In genomic region chr16:33938311-33939132, GRCm38 (mm10) we compare ENCODE assay signal across 13 mouse cellular contexts. TPM values are rescaled to one million over a fixed set of nuclear protein-coding genes. Genes with fewer than 3 reads are reported as not detected.
DNase-seq lines count a peak whose midpoint lies in the region; ATAC-seq and TF ChIP-seq lines count a peak whose summit lies in the region.
"Had no signal": no experiment of that assay in that cellular context is flagged by ENCODE, and none has a peak within 500 bp of the region (broad histone marks: within the 10 kb centered on the region; RNA-seq: fewer than 3 reads in every experiment).

No protein-coding gene starts in this region.

- no peak for DNase-seq in hindbrain, embryonic 10.5 days (ENCODE audit: low spot score)
- DNase-seq in stomach, postnatal 0 days (ENCODE audit: low spot score): no peak
- DNase-seq in natural killer cell, adult 2 months (ENCODE audit: low spot score in 2 of 2): no peak
- no peak for DNase-seq in left cerebral cortex, postnatal 25 days (ENCODE audit: low spot score in 2 of 2)
- DNase-seq: liver, embryonic 13.5 days; thymus, postnatal 14 days had no signal

- no peaks in the 10 kb centered on the region for H3K27me3 ChIP-seq in hindbrain, embryonic 10.5 days (ENCODE audit: insufficient read depth, poor library complexity, severe bottlenecking)
- H3K27me3 ChIP-seq in hindbrain, embryonic 16.5 days (replicated peaks; ENCODE audit: control insufficient read depth, insufficient read depth, low read length): no peaks in the 10 kb centered on the region
- H3K27me3 ChIP-seq in stomach, embryonic 14.5 days (ENCODE audit: control insufficient read depth, insufficient read depth, low read length): no peaks in the 10 kb centered on the region
- H3K27me3 ChIP-seq in stomach, postnatal 0 days (ENCODE audit: control insufficient read depth, insufficient read depth, low read length): no peaks in the 10 kb centered on the region
- H3K27me3 ChIP-seq in heart, embryonic 11.5 days (ENCODE audit: control insufficient read depth, insufficient read depth, low read length): no peaks in the 10 kb centered on the region
- H3K27me3 ChIP-seq: forebrain, embryonic 15.5 days; liver, embryonic 13.5 days; neural tube, embryonic 12.5 days had no signal

- H3K4me1 ChIP-seq in hindbrain, embryonic 10.5 days (replicated peaks): peaks cover 49% of the 10 kb centered on the region
- H3K4me1 ChIP-seq in hindbrain, embryonic 16.5 days (ENCODE audit: control insufficient read depth, insufficient read depth, low read depth, low read length): peaks cover 41% of the 10 kb centered on the region
- H3K4me1 ChIP-seq in stomach, embryonic 14.5 days (ENCODE audit: control insufficient read depth, insufficient read depth, low read length): peaks cover 56% of the 10 kb centered on the region
- H3K4me1 ChIP-seq in stomach, postnatal 0 days (replicated peaks; ENCODE audit: control insufficient read depth, insufficient read depth): peaks cover 20% of the 10 kb centered on the region
- peaks cover 70% of the 10 kb centered on the region for H3K4me1 ChIP-seq in heart, embryonic 11.5 days (ENCODE audit: control insufficient read depth, insufficient read depth, low read length)

- no peak overlapping the region for H3K9ac ChIP-seq in hindbrain, embryonic 16.5 days (ENCODE audit: low read depth, low read length)
- no peak overlapping the region for H3K9ac ChIP-seq in stomach, embryonic 14.5 days (replicated peaks; ENCODE audit: low read depth, low read length)
- H3K9ac ChIP-seq in stomach, postnatal 0 days (ENCODE audit: low read length): no peak overlapping the region
- H3K9ac ChIP-seq in heart, embryonic 11.5 days (ENCODE audit: low read depth, low read length): peak overlapping the region; percentile 46
- H3K9ac ChIP-seq: forebrain, embryonic 15.5 days; liver, embryonic 13.5 days; neural tube, embryonic 12.5 days had no signal

- no peak for TF ChIP-seq EP300 in stomach, postnatal 0 days (optimal IDR thresholded peaks at IDR 0.05)

- no peaks in the 10 kb centered on the region for H3K9me3 ChIP-seq in hindbrain, embryonic 10.5 days
- H3K9me3 ChIP-seq in hindbrain, embryonic 16.5 days (ENCODE audit: control insufficient read depth, low read length): no peaks in the 10 kb centered on the region
- H3K9me3 ChIP-seq in stomach, embryonic 14.5 days (ENCODE audit: control insufficient read depth, low read depth, low read length): no peaks in the 10 kb centered on the region
- no peaks in the 10 kb centered on the region for H3K9me3 ChIP-seq in stomach, postnatal 0 days (ENCODE audit: control insufficient read depth, low read length)
- no peaks in the 10 kb centered on the region for H3K9me3 ChIP-seq in heart, embryonic 11.5 days (replicated peaks; ENCODE audit: control insufficient read depth, low read length)
- H3K9me3 ChIP-seq: forebrain, embryonic 15.5 days; liver, embryonic 13.5 days; neural tube, embryonic 12.5 days had no signal

- H3K36me3 ChIP-seq in hindbrain, embryonic 10.5 days: no peaks in the 10 kb centered on the region
- H3K36me3 ChIP-seq in hindbrain, embryonic 16.5 days (ENCODE audit: control insufficient read depth, insufficient read depth, low read length): no peaks in the 10 kb centered on the region
- H3K36me3 ChIP-seq in stomach, embryonic 14.5 days (ENCODE audit: control insufficient read depth, insufficient read depth, low read length): no peaks in the 10 kb centered on the region
- H3K36me3 ChIP-seq in stomach, postnatal 0 days (ENCODE audit: control insufficient read depth, insufficient read depth, low read length): no peaks in the 10 kb centered on the region
- H3K36me3 ChIP-seq in heart, embryonic 11.5 days (ENCODE audit: control insufficient read depth, insufficient read depth, low read length): no peaks in the 10 kb centered on the region
- peaks cover 15% of the 10 kb centered on the region; the same call in 1 of the 2 replicates for H3K36me3 ChIP-seq in macrophage (ENCODE audit: inconsistent target)
- H3K36me3 ChIP-seq: forebrain, embryonic 15.5 days; liver, embryonic 13.5 days; neural tube, embryonic 12.5 days had no signal

- 77% methylated on average over 12 of the region's 12 CpGs for WGBS in hindbrain, embryonic 10.5 days
- 69% methylated on average over 12 of the region's 12 CpGs for WGBS in hindbrain, embryonic 16.5 days
- 54% methylated on average over 12 of the region's 12 CpGs for WGBS in stomach, embryonic 14.5 days
- WGBS in stomach, postnatal 0 days: 58% methylated on average over 12 of the region's 12 CpGs
- WGBS in heart, embryonic 11.5 days (ENCODE audit: insufficient replicate concordance): 56% methylated on average over 12 of the region's 12 CpGs
- 84% methylated on average over 12 of the region's 12 CpGs for WGBS in macrophage (ENCODE audit: missing documents)

- peaks cover 26% of the 10 kb centered on the region; the same call in 1 of the 2 replicates for H3K79me2 ChIP-seq in macrophage (ENCODE audit: inconsistent target)

- no peak for ATAC-seq in hindbrain, embryonic 16.5 days
- no peak for ATAC-seq in stomach, embryonic 14.5 days (ENCODE audit: insufficient number of reproducible peaks, insufficient read depth, low FRiP score, low read depth)
- ATAC-seq in stomach, postnatal 0 days (ENCODE audit: low FRiP score, low TSS enrichment): no peak
- no peak for ATAC-seq in heart, embryonic 11.5 days (replicated peaks; ENCODE audit: insufficient number of reproducible peaks, low FRiP score, low TSS enrichment)
- ATAC-seq: forebrain, embryonic 15.5 days had no signal

- no peak overlapping the region for H3K4me3 ChIP-seq in hindbrain, embryonic 10.5 days
- H3K4me3 ChIP-seq in hindbrain, embryonic 16.5 days (ENCODE audit: low read length): no peak overlapping the region
- H3K4me3 ChIP-seq in stomach, embryonic 14.5 days (ENCODE audit: low read depth, low read length): no peak overlapping the region
- H3K4me3 ChIP-seq in stomach, postnatal 0 days (ENCODE audit: low read depth, low read length): no peak overlapping the region
- H3K4me3 ChIP-seq in heart, embryonic 11.5 days (ENCODE audit: low read depth, low read length): no peak overlapping the region
- no peak overlapping the region for H3K4me3 ChIP-seq in macrophage (ENCODE audit: inconsistent target)
- H3K4me3 ChIP-seq: forebrain, embryonic 15.5 days; liver, embryonic 13.5 days; neural tube, embryonic 12.5 days had no signal

- H3K4me2 ChIP-seq in hindbrain, embryonic 16.5 days (ENCODE audit: low read length): no peak overlapping the region
- no peak overlapping the region for H3K4me2 ChIP-seq in stomach, embryonic 14.5 days (replicated peaks; ENCODE audit: low read depth, low read length)
- no peak overlapping the region for H3K4me2 ChIP-seq in stomach, postnatal 0 days (replicated peaks; ENCODE audit: low read depth)
- H3K4me2 ChIP-seq in heart, embryonic 11.5 days: 0 out of 2 replicates have a peak overlapping the region, but pooled peaks have one; percentile 6
- H3K4me2 ChIP-seq: forebrain, embryonic 15.5 days; liver, embryonic 13.5 days; neural tube, embryonic 12.5 days had no signal

- intact Hi-C loops in left cerebral cortex, postnatal 25 days (cut with DNase I): no loop called here

- H3K27ac ChIP-seq in hindbrain, embryonic 10.5 days: peak overlapping the region; percentile 16; the same call in 1 of the 2 replicates
- H3K27ac ChIP-seq in hindbrain, embryonic 16.5 days (ENCODE audit: low read depth, low read length): no peak overlapping the region
- H3K27ac ChIP-seq in stomach, embryonic 14.5 days (ENCODE audit: low read length): peak overlapping the region; percentile 6; the same call in 1 of the 2 replicates
- H3K27ac ChIP-seq in stomach, postnatal 0 days (replicated peaks): no peak overlapping the region
- peak overlapping the region; percentile 78 for H3K27ac ChIP-seq in heart, embryonic 11.5 days (ENCODE audit: low read depth, low read length)
- peak overlapping the region; percentile 95 for H3K27ac ChIP-seq in macrophage
- H3K27ac ChIP-seq: forebrain, embryonic 15.5 days; hindbrain, postnatal 0 days; liver, embryonic 13.5 days; neural tube, embryonic 12.5 days had no signal

- TF ChIP-seq CTCF in stomach, postnatal 0 days (IDR thresholded peaks at IDR 0.05; ENCODE audit: low read depth): no peak

RNA-seq across cellular contexts. Expression of gene Umps, which starts 28.3 kb away (rescaled TPM):
- polyA plus RNA-seq in hindbrain, embryonic 10.5 days (2016; fragmentation: Nextera tagmentation; extraction: Ambion mirVana): 63.8 and 87.1 TPM in 2 replicates
- polyA plus RNA-seq in hindbrain, embryonic 16.5 days (2015; fragmentation: Nextera tagmentation; extraction: Ambion mirVana): 26.0 and 27.6 TPM in 2 replicates
- polyA plus RNA-seq in stomach, embryonic 14.5 days (2014; fragmentation: Nextera tagmentation; extraction: Ambion mirVana): 62.9 and 65.7 TPM in 2 replicates
- 24.0 and 26.4 TPM in 2 replicates for polyA plus RNA-seq in stomach, postnatal 0 days (2015; fragmentation: Nextera tagmentation; extraction: Ambion mirVana)
- 43.0 and 43.9 TPM in 2 replicates for polyA plus RNA-seq in heart, embryonic 11.5 days (2014; fragmentation: Nextera tagmentation; extraction: Ambion mirVana)
- 10 to 100 TPM in 2 of 26 experiments, 1 to 10 TPM in 20, under 1 TPM in 4; 0.51 to 13.5 (median 3.7) TPM for total RNA-seq in macrophage (2018; cell fraction: chromatin; rRNA removed)
- total RNA-seq in macrophage (2018; cell fraction: cytosol; rRNA removed): 10 to 100 TPM in 19 of 26 experiments, 1 to 10 TPM in 7; 6.9 to 17.3 (median 12.8) TPM
- 10 to 100 TPM in 4 of 26 experiments, 1 to 10 TPM in 22; 2.0 to 17.8 (median 4.3) TPM for total RNA-seq in macrophage (2018; cell fraction: nucleus; rRNA removed)
- 11.6 to 23.0 TPM (median 12.1 TPM) in 3 replicates for polyA plus RNA-seq in macrophage (2018)
- 10 to 100 TPM; 15.2 to 16.1 TPM for total RNA-seq in left cerebral cortex, postnatal 25 days (2021)

Comparison
In these comparisons a context has a peak if more than half of its experiments do, and no peak if none do; other contexts are left out.
1. H3K27ac ChIP-seq: peak in hindbrain, embryonic 10.5 days (single experiment), stomach, embryonic 14.5 days (single experiment), heart, embryonic 11.5 days (single experiment) and macrophage (single experiment); none in hindbrain, embryonic 16.5 days (single experiment) and stomach, postnatal 0 days (single experiment).